Mouse (Mus musculus): ENCODE results near the gene Slc37a2. TPM values are rescaled to one million over a fixed set of nuclear protein-coding genes. Genes with fewer than 3 reads are reported as not detected.

The Slc37a2 gene
- total RNA-seq, 2 experiments from 2014 or later = 1.1 to 1.6 TPM

GRCm38 (mm10) chr9:37203884-37204283, 51.7 kb downstream of the Slc37a2 start:
- DNase-seq (ENCODE audit: low spot score in 2 of 2) = no peak
- Histone ChIP-seq H3K4me3 (no peak overlapping the region), H3K27ac (no peak overlapping the region)
- TF ChIP-seq CTCF (conservative IDR thresholded peaks at IDR 0.05) = no peak

GRCm38 (mm10) chr9:37200414-37200813, 55.1 kb downstream of the Slc37a2 start:
- DNase-seq (ENCODE audit: low spot score in 2 of 2) = no peak
- Histone ChIP-seq H3K27ac (no peak overlapping the region), H3K4me3 (no peak overlapping the region)
- TF ChIP-seq CTCF (conservative IDR thresholded peaks at IDR 0.05) = no peak

GRCm38 (mm10) chr9:37197067-37197466, 58.5 kb downstream of the Slc37a2 start:
- no peak for DNase-seq (ENCODE audit: low spot score in 2 of 2)
- no peak for TF ChIP-seq CTCF (conservative IDR thresholded peaks at IDR 0.05)
- H3K4me3 ChIP-seq = no peak overlapping the region
- H3K27ac ChIP-seq = no peak overlapping the region

- no peak overlapping the region for H3K27ac ChIP-seq
- no peak for DNase-seq (ENCODE audit: low spot score in 2 of 2)
- TF ChIP-seq CTCF (conservative IDR thresholded peaks at IDR 0.05) = no peak
- H3K4me3 ChIP-seq = no peak overlapping the region
Observed at GRCm38 (mm10) chr9:37188024-37188423, 67.5 kb downstream of the Slc37a2 start.

- TF ChIP-seq CTCF (conservative IDR thresholded peaks at IDR 0.05) = no peak
- no peak for DNase-seq (ENCODE audit: low spot score in 2 of 2)
- H3K4me3 ChIP-seq = no peak overlapping the region
- H3K27ac ChIP-seq = no peak overlapping the region
Observed at GRCm38 (mm10) chr9:37187407-37187806, 68.1 kb downstream of the Slc37a2 start.

- no peak for TF ChIP-seq CTCF (conservative IDR thresholded peaks at IDR 0.05)
- DNase-seq (ENCODE audit: low spot score in 2 of 2) = no peak
- Histone ChIP-seq H3K4me3 (no peak overlapping the region), H3K27ac (no peak overlapping the region)
Observed at GRCm38 (mm10) chr9:37183176-37183575, 72.4 kb downstream of the Slc37a2 start.

GRCm38 (mm10) chr9:37181596-37181995, 73.9 kb downstream of the Slc37a2 start:
- DNase-seq (ENCODE audit: low spot score in 2 of 2) = no peak
- TF ChIP-seq CTCF (conservative IDR thresholded peaks at IDR 0.05) = no peak
- no peak overlapping the region for H3K27ac ChIP-seq
- no peak overlapping the region for H3K4me3 ChIP-seq

- TF ChIP-seq CTCF (conservative IDR thresholded peaks at IDR 0.05) = no peak
- Histone ChIP-seq H3K4me3 (no peak overlapping the region), H3K27ac (peak overlapping the region; percentile 55)
- no peak for DNase-seq (ENCODE audit: low spot score in 2 of 2)
Observed at GRCm38 (mm10) chr9:37179596-37179995, 75.9 kb downstream of the Slc37a2 start.

GRCm38 (mm10) chr9:37178911-37179310, 76.6 kb downstream of the Slc37a2 start:
- H3K4me3 ChIP-seq = no peak overlapping the region
- TF ChIP-seq CTCF (conservative IDR thresholded peaks at IDR 0.05) = no peak
- DNase-seq (ENCODE audit: low spot score in 2 of 2) = peak in 1 of 2 experiments; percentile 47
- H3K27ac ChIP-seq = peak overlapping the region; percentile 55

Other genes with a start within 250 kb of the Slc37a2 start
- gene Pknox2, start 108.3 kb downstream of the Slc37a2 start, total RNA-seq (2021) = 10 to 100 TPM; 41.1 to 41.2 TPM
- 1 to 10 TPM; 6.2 to 8.1 TPM for gene Tmem218, start 47.5 kb downstream of the Slc37a2 start, total RNA-seq (2021)
- 1 to 10 TPM; 1.6 to 3.1 TPM for gene Ccdc15, start 92.7 kb upstream of the Slc37a2 start, total RNA-seq (2021)
- gene Hepacam, start 111.6 kb upstream of the Slc37a2 start, total RNA-seq (2021) = 10 to 100 TPM; 65.9 to 68.1 TPM
- 1 to 10 TPM; 4.9 to 5.8 TPM for gene Robo4, start 146.2 kb upstream of the Slc37a2 start, total RNA-seq (2021)
- gene Robo3, start 177.5 kb upstream of the Slc37a2 start, total RNA-seq (2021) = 10 to 100 TPM; 14.8 to 19.0 TPM
- gene Msantd2, start 233.6 kb upstream of the Slc37a2 start, total RNA-seq (2021) = 10 to 100 TPM; 20.5 to 25.6 TPM

All from layer of hippocampus, adult 2 months (tissue).